Mouse (Mus musculus): Measurements from ENCODE around the gene Pdk2.

Gene Pdk2

GRCm38 (mm10) chr11:94986435-94986834 is 54.7 kb downstream of the Pdk2 start:
- no peak for DNase-seq

- no peak for DNase-seq
Observed at GRCm38 (mm10) chr11:94985822-94986221, 55.3 kb downstream of the Pdk2 start.

- DNase-seq = no peak
Observed at GRCm38 (mm10) chr11:94985140-94985539, 56.0 kb downstream of the Pdk2 start.

- DNase-seq = no peak
Observed at GRCm38 (mm10) chr11:94979462-94980179, 61.5 kb downstream of the Pdk2 start.

- peak; percentile 97 for DNase-seq
Observed at GRCm38 (mm10) chr11:94978947-94979346, 62.2 kb downstream of the Pdk2 start.

GRCm38 (mm10) chr11:94978178-94978915 is 62.8 kb downstream of the Pdk2 start:
- DNase-seq = no peak
